Mouse (Mus musculus): Measurements from ENCODE around the gene Dysf.

Dysf gene

GRCm38 (mm10) chr6:84232063-84232760 is 223.8 kb downstream of the Dysf start:
- CTCF ChIA-PET, result no interaction called here

- CTCF ChIA-PET, result no interaction called here
These were observed 225.4 kb downstream of the Dysf start for GRCm38 (mm10) chr6:84233783-84234182.

- CTCF ChIA-PET, result no interaction called here
These were observed 227.0 kb downstream of the Dysf start for GRCm38 (mm10) chr6:84235365-84235764.

- CTCF ChIA-PET, result no interaction called here
These were observed 235.0 kb downstream of the Dysf start for GRCm38 (mm10) chr6:84243385-84243784.

- CTCF ChIA-PET, result no interaction called here
These were observed 237.8 kb downstream of the Dysf start for GRCm38 (mm10) chr6:84246101-84246760.

GRCm38 (mm10) chr6:84246979-84247378 is 238.6 kb downstream of the Dysf start:
- CTCF ChIA-PET, result no interaction called here
